Mouse (Mus musculus) urinary bladder, postnatal 4 days (tissue): ENCODE measurements around the gene Bag1.
"Not testable (repeated sequence)": the region's sequence is repeated elsewhere in the genome, so short reads cannot be mapped to it uniquely, and the experiment has no call there.

Experiments
- DNase-seq, 2 experiments: peaks; one replicate each; pipeline ENCODE4 v3.0.0; 2021 to 2022; ENCODE audit warnings: low spot score in 2 of 2

Bag1 gene

GRCm38 (mm10) chr4:40936175-40936839 is 11.8 kb downstream of the Bag1 start:
- DNase-seq: peak in 1 of 2 experiments; percentile 61

- DNase-seq: not testable (repeated sequence)
Measured at GRCm38 (mm10) chr4:40934369-40934768, 13.7 kb downstream of the Bag1 start.

- no peak for DNase-seq
Measured at GRCm38 (mm10) chr4:40933694-40934093, 14.4 kb downstream of the Bag1 start.

- DNase-seq: no peak
Measured at GRCm38 (mm10) chr4:40929046-40929445, 19.0 kb downstream of the Bag1 start.

- no peak for DNase-seq
Measured at GRCm38 (mm10) chr4:40925568-40925967, 22.5 kb downstream of the Bag1 start.

GRCm38 (mm10) chr4:40923087-40923651 is 24.9 kb downstream of the Bag1 start:
- no peak for DNase-seq

GRCm38 (mm10) chr4:40921288-40921687 is 26.8 kb downstream of the Bag1 start:
- no peak for DNase-seq

GRCm38 (mm10) chr4:40920576-40920975 is 27.5 kb downstream of the Bag1 start:
- no peak for DNase-seq

- no peak for DNase-seq
Measured at GRCm38 (mm10) chr4:40919785-40920184, 28.3 kb downstream of the Bag1 start, which contains the start of gene Spink4. Gene Spink4, plus strand, starts transcription at chr4:40920052.

GRCm38 (mm10) chr4:40916592-40917155 is 31.4 kb downstream of the Bag1 start:
- DNase-seq: no peak

GRCm38 (mm10) chr4:40915947-40916346 is 32.1 kb downstream of the Bag1 start:
- no peak for DNase-seq

GRCm38 (mm10) chr4:40914287-40914867 is 33.7 kb downstream of the Bag1 start:
- no peak for DNase-seq

GRCm38 (mm10) chr4:40908261-40908969 is 39.7 kb downstream of the Bag1 start:
- peak in 1 of 2 experiments; percentile 37 for DNase-seq

- no peak for DNase-seq
Measured at GRCm38 (mm10) chr4:40906298-40906697, 41.8 kb downstream of the Bag1 start.

GRCm38 (mm10) chr4:40900612-40901011 is 47.5 kb downstream of the Bag1 start:
- DNase-seq: no peak

GRCm38 (mm10) chr4:40900071-40900470 is 48.0 kb downstream of the Bag1 start:
- no peak for DNase-seq

- DNase-seq: no peak
Measured at GRCm38 (mm10) chr4:40899264-40899663, 48.8 kb downstream of the Bag1 start.

- DNase-seq: no peak
Measured at GRCm38 (mm10) chr4:40898476-40899044, 49.5 kb downstream of the Bag1 start.

GRCm38 (mm10) chr4:40895646-40896045 is 52.4 kb downstream of the Bag1 start:
- DNase-seq: no peak

- no peak for DNase-seq
Measured at GRCm38 (mm10) chr4:40895118-40895517, 53.0 kb downstream of the Bag1 start.

- DNase-seq: no peak
Measured at GRCm38 (mm10) chr4:40891206-40891605, 56.9 kb downstream of the Bag1 start.

- DNase-seq: no peak
Measured at GRCm38 (mm10) chr4:40889983-40890382, 58.1 kb downstream of the Bag1 start.
